20 mouse cellular contexts compared by ENCODE assay signal in genomic region chr19:5607705-5608410, GRCm38 (mm10). TPM values are rescaled to one million over a fixed set of nuclear protein-coding genes. Genes with fewer than 3 reads are reported as not detected.
DNase-seq lines count a peak whose midpoint lies in the region; ATAC-seq lines count a peak whose summit lies in the region.
"Had no signal": no experiment of that assay in that cellular context is flagged by ENCODE, and none has a peak within 500 bp of the region (broad histone marks: within the 10 kb centered on the region; RNA-seq: fewer than 3 reads in every experiment).

No protein-coding gene starts in this region.

- 95% methylated on average over 26 of the region's 26 CpGs for WGBS in forebrain, embryonic 10.5 days
- WGBS in forebrain, embryonic 15.5 days = 94% methylated on average over 26 of the region's 26 CpGs
- 92% methylated on average over 26 of the region's 26 CpGs for WGBS in lung, embryonic 15.5 days
- WGBS in embryonic facial prominence, embryonic 12.5 days = 93% methylated on average over 26 of the region's 26 CpGs
- WGBS in midbrain, embryonic 16.5 days = 93% methylated on average over 26 of the region's 26 CpGs

- 0 out of 2 replicates have a peak overlapping the region, but pooled peaks have one; percentile 99 for H3K27ac ChIP-seq in forebrain, embryonic 10.5 days
- no peak overlapping the region for H3K27ac ChIP-seq in forebrain, embryonic 15.5 days (replicated peaks)
- H3K27ac ChIP-seq in lung, embryonic 15.5 days = no peak overlapping the region
- H3K27ac ChIP-seq in embryonic facial prominence, embryonic 12.5 days = no peak overlapping the region
- no peak overlapping the region for H3K27ac ChIP-seq in midbrain, embryonic 16.5 days (ENCODE audit: low read length)
- H3K27ac ChIP-seq: intestine, embryonic 15.5 days; limb, embryonic 15.5 days; liver, embryonic 15.5 days had no signal

- H3K4me2 ChIP-seq in forebrain, embryonic 15.5 days (replicated peaks) = no peak overlapping the region
- no peak overlapping the region for H3K4me2 ChIP-seq in lung, embryonic 15.5 days
- no peak overlapping the region; the same call in 1 of the 2 replicates for H3K4me2 ChIP-seq in embryonic facial prominence, embryonic 12.5 days (replicated peaks)
- peak overlapping the region; percentile 61; the same call in 1 of the 2 replicates for H3K4me2 ChIP-seq in midbrain, embryonic 16.5 days (ENCODE audit: low read length)

- H3K4me1 ChIP-seq in forebrain, embryonic 10.5 days = peaks cover 43% of the 10 kb centered on the region
- peaks cover 31% of the 10 kb centered on the region for H3K4me1 ChIP-seq in forebrain, embryonic 15.5 days
- peaks cover 33% of the 10 kb centered on the region for H3K4me1 ChIP-seq in lung, embryonic 15.5 days
- peaks cover 30% of the 10 kb centered on the region for H3K4me1 ChIP-seq in embryonic facial prominence, embryonic 12.5 days
- H3K4me1 ChIP-seq in midbrain, embryonic 16.5 days (ENCODE audit: control insufficient read depth, insufficient read depth, low read length) = peaks cover 28% of the 10 kb centered on the region

- H3K27me3 ChIP-seq in forebrain, embryonic 10.5 days (ENCODE audit: poor library complexity, severe bottlenecking) = no peaks in the 10 kb centered on the region
- H3K27me3 ChIP-seq in forebrain, embryonic 15.5 days = no peaks in the 10 kb centered on the region
- H3K27me3 ChIP-seq in lung, embryonic 15.5 days = no peaks in the 10 kb centered on the region
- no peaks in the 10 kb centered on the region for H3K27me3 ChIP-seq in embryonic facial prominence, embryonic 12.5 days
- no peaks in the 10 kb centered on the region for H3K27me3 ChIP-seq in midbrain, embryonic 16.5 days (ENCODE audit: control insufficient read depth, insufficient read depth, low read depth, low read length)
- H3K27me3 ChIP-seq: CH12.LX; intestine, embryonic 15.5 days; limb, embryonic 15.5 days; liver, embryonic 15.5 days had no signal

- peak overlapping the region; percentile 84; the same call in 1 of the 2 replicates for H3K4me3 ChIP-seq in forebrain, embryonic 10.5 days
- H3K4me3 ChIP-seq in forebrain, embryonic 15.5 days = no peak overlapping the region
- no peak overlapping the region for H3K4me3 ChIP-seq in lung, embryonic 15.5 days
- H3K4me3 ChIP-seq in embryonic facial prominence, embryonic 12.5 days = 0 out of 2 replicates have a peak overlapping the region, but pooled peaks have one; percentile 54
- no peak overlapping the region for H3K4me3 ChIP-seq in midbrain, embryonic 16.5 days (ENCODE audit: low read depth, low read length)
- H3K4me3 ChIP-seq: intestine, embryonic 15.5 days had no signal

- intact Hi-C loops in left cerebral cortex, postnatal 14 days (cut with DNase I) = no loop called here

- no peak for DNase-seq in forebrain, embryonic 10.5 days (ENCODE audit: extremely low spot score, low spot score)
- no peak for DNase-seq in lung, adult 18-20 months
- DNase-seq in left cerebral cortex, postnatal 14 days (ENCODE audit: low spot score in 2 of 2) = no peak
- no peak for DNase-seq in urinary bladder, adult 18-20 months (ENCODE audit: low spot score in 2 of 2)
- DNase-seq: cerebellum, adult 8-10 months; heart, adult 18-20 months; heart, postnatal 36 days; lung, postnatal 10 days had no signal

- ATAC-seq in forebrain, embryonic 15.5 days (replicated peaks) = no peak
- no peak for ATAC-seq in lung, embryonic 15.5 days (ENCODE audit: borderline replicate concordance, extremely low read depth, low FRiP score, low TSS enrichment)
- ATAC-seq in embryonic facial prominence, embryonic 12.5 days (ENCODE audit: insufficient number of reproducible peaks, insufficient read depth, low FRiP score, low TSS enrichment) = no peak
- ATAC-seq in midbrain, embryonic 16.5 days = no peak
- ATAC-seq: intestine, embryonic 15.5 days had no signal

- no peak overlapping the region for H3K9ac ChIP-seq in forebrain, embryonic 15.5 days (replicated peaks)
- H3K9ac ChIP-seq in lung, embryonic 15.5 days = 0 out of 2 replicates have a peak overlapping the region, but pooled peaks have one; percentile 3
- no peak overlapping the region for H3K9ac ChIP-seq in embryonic facial prominence, embryonic 12.5 days
- 0 out of 2 replicates have a peak overlapping the region, but pooled peaks have one; percentile 30 for H3K9ac ChIP-seq in midbrain, embryonic 16.5 days (ENCODE audit: low read depth, low read length)
- H3K9ac ChIP-seq: liver, embryonic 15.5 days had no signal

- H3K9me3 ChIP-seq in forebrain, embryonic 10.5 days = no peaks in the 10 kb centered on the region
- H3K9me3 ChIP-seq in forebrain, embryonic 15.5 days = no peaks in the 10 kb centered on the region
- H3K9me3 ChIP-seq in lung, embryonic 15.5 days = no peaks in the 10 kb centered on the region
- no peaks in the 10 kb centered on the region for H3K9me3 ChIP-seq in embryonic facial prominence, embryonic 12.5 days
- H3K9me3 ChIP-seq in midbrain, embryonic 16.5 days (replicated peaks; ENCODE audit: control insufficient read depth, low read length, poor library complexity, severe bottlenecking) = no peaks in the 10 kb centered on the region
- H3K9me3 ChIP-seq: intestine, embryonic 15.5 days; limb, embryonic 15.5 days; liver, embryonic 15.5 days had no signal

- H3K36me3 ChIP-seq in forebrain, embryonic 10.5 days (replicated peaks) = peaks cover 62% of the 10 kb centered on the region
- H3K36me3 ChIP-seq in forebrain, embryonic 15.5 days = peaks cover 54% of the 10 kb centered on the region
- H3K36me3 ChIP-seq in lung, embryonic 15.5 days = peaks cover 60% of the 10 kb centered on the region
- H3K36me3 ChIP-seq in embryonic facial prominence, embryonic 12.5 days = peaks cover 61% of the 10 kb centered on the region
- peaks cover 44% of the 10 kb centered on the region for H3K36me3 ChIP-seq in midbrain, embryonic 16.5 days (ENCODE audit: control insufficient read depth, insufficient read depth, low read length)

RNA-seq across cellular contexts. Expression of gene Kat5, which starts 2.2 kb away (rescaled TPM):
- 64.9 and 67.9 TPM in 2 replicates for polyA plus RNA-seq in forebrain, embryonic 10.5 days (2016; fragmentation: Nextera tagmentation; extraction: Ambion mirVana)
- 75.9 and 76.9 TPM in 2 replicates for polyA plus RNA-seq in forebrain, embryonic 15.5 days (2015; fragmentation: Nextera tagmentation; extraction: Ambion mirVana)
- 51.9 and 54.4 TPM in 2 replicates for polyA plus RNA-seq in lung, embryonic 15.5 days (2015; fragmentation: Nextera tagmentation; extraction: Ambion mirVana)
- polyA plus RNA-seq in embryonic facial prominence, embryonic 12.5 days (2016; fragmentation: Nextera tagmentation; extraction: Ambion mirVana) = 61.3 and 63.7 TPM in 2 replicates
- 82.0 and 83.1 TPM in 2 replicates for polyA plus RNA-seq in midbrain, embryonic 16.5 days (2015; fragmentation: Nextera tagmentation; extraction: Ambion mirVana)
- total RNA-seq in left cerebral cortex, postnatal 14 days (2021) = 10 to 100 TPM; 76.1 to 81.7 TPM

RNA-seq across cellular contexts. Expression of gene Rnaseh2c, which starts 6.2 kb away (rescaled TPM):
- 187 and 200 TPM in 2 replicates for polyA plus RNA-seq in forebrain, embryonic 10.5 days (2016; fragmentation: Nextera tagmentation; extraction: Ambion mirVana)
- polyA plus RNA-seq in forebrain, embryonic 15.5 days (2015; fragmentation: Nextera tagmentation; extraction: Ambion mirVana) = 93.4 and 99.8 TPM in 2 replicates
- 143 and 153 TPM in 2 replicates for polyA plus RNA-seq in lung, embryonic 15.5 days (2015; fragmentation: Nextera tagmentation; extraction: Ambion mirVana)
- polyA plus RNA-seq in embryonic facial prominence, embryonic 12.5 days (2016; fragmentation: Nextera tagmentation; extraction: Ambion mirVana) = 148 and 158 TPM in 2 replicates
- 55.5 and 58.4 TPM in 2 replicates for polyA plus RNA-seq in midbrain, embryonic 16.5 days (2015; fragmentation: Nextera tagmentation; extraction: Ambion mirVana)
- 10 to 100 TPM; 83.1 to 98.5 TPM for total RNA-seq in left cerebral cortex, postnatal 14 days (2021)

RNA-seq across cellular contexts. Expression of gene Rela, which starts 29.4 kb away (rescaled TPM):
- polyA plus RNA-seq in forebrain, embryonic 10.5 days (2016; fragmentation: Nextera tagmentation; extraction: Ambion mirVana) = 30.3 and 31.2 TPM in 2 replicates
- 34.7 and 38.3 TPM in 2 replicates for polyA plus RNA-seq in forebrain, embryonic 15.5 days (2015; fragmentation: Nextera tagmentation; extraction: Ambion mirVana)
- polyA plus RNA-seq in lung, embryonic 15.5 days (2015; fragmentation: Nextera tagmentation; extraction: Ambion mirVana) = 52.7 and 53.8 TPM in 2 replicates
- polyA plus RNA-seq in embryonic facial prominence, embryonic 12.5 days (2016; fragmentation: Nextera tagmentation; extraction: Ambion mirVana) = 46.5 and 49.3 TPM in 2 replicates
- 30.6 and 37.7 TPM in 2 replicates for polyA plus RNA-seq in midbrain, embryonic 16.5 days (2015; fragmentation: Nextera tagmentation; extraction: Ambion mirVana)
- 10 to 100 TPM; 22.0 to 23.9 TPM for total RNA-seq in left cerebral cortex, postnatal 14 days (2021)

RNA-seq across cellular contexts. Expression of gene Ap5b1, which starts 40.0 kb away (rescaled TPM):
- 2.0 TPM in 2 replicates for polyA plus RNA-seq in forebrain, embryonic 10.5 days (2016; fragmentation: Nextera tagmentation; extraction: Ambion mirVana)
- polyA plus RNA-seq in forebrain, embryonic 15.5 days (2015; fragmentation: Nextera tagmentation; extraction: Ambion mirVana) = 2.2 and 2.3 TPM in 2 replicates
- polyA plus RNA-seq in lung, embryonic 15.5 days (2015; fragmentation: Nextera tagmentation; extraction: Ambion mirVana) = 5.7 and 5.9 TPM in 2 replicates
- polyA plus RNA-seq in embryonic facial prominence, embryonic 12.5 days (2016; fragmentation: Nextera tagmentation; extraction: Ambion mirVana) = 2.8 and 3.2 TPM in 2 replicates
- polyA plus RNA-seq in midbrain, embryonic 16.5 days (2015; fragmentation: Nextera tagmentation; extraction: Ambion mirVana) = 1.9 and 2.3 TPM in 2 replicates
- 1 to 10 TPM; 7.4 to 8.2 TPM for total RNA-seq in left cerebral cortex, postnatal 14 days (2021)

RNA-seq across cellular contexts. Expression of gene Ovol1, which starts 47.4 kb away (rescaled TPM):
- polyA plus RNA-seq in forebrain, embryonic 10.5 days (2016; fragmentation: Nextera tagmentation; extraction: Ambion mirVana) = 0.37 and 0.52 TPM in 2 replicates
- polyA plus RNA-seq in forebrain, embryonic 15.5 days (2015; fragmentation: Nextera tagmentation; extraction: Ambion mirVana) = not detected in 2 replicates
- 2.1 and 2.2 TPM in 2 replicates for polyA plus RNA-seq in lung, embryonic 15.5 days (2015; fragmentation: Nextera tagmentation; extraction: Ambion mirVana)
- polyA plus RNA-seq in embryonic facial prominence, embryonic 12.5 days (2016; fragmentation: Nextera tagmentation; extraction: Ambion mirVana) = 1.3 and 1.6 TPM in 2 replicates
- polyA plus RNA-seq in midbrain, embryonic 16.5 days (2015; fragmentation: Nextera tagmentation; extraction: Ambion mirVana) = 0.11 TPM in 1 of 2 replicates, not detected in the other
- not detected for total RNA-seq in left cerebral cortex, postnatal 14 days (2021)
- total RNA-seq: CH12.LX; gastrocnemius, adult 8-10 months; heart, adult 18-20 months; heart, postnatal 36 days; layer of hippocampus, postnatal 10 days; megakaryocyte progenitor cell, adult 5-6 weeks had no signal
- polyA plus RNA-seq: heart, embryonic 14.5 days; liver, embryonic 15.5 days had no signal

Comparison
In these comparisons a context has a peak if more than half of its experiments do, and no peak if none do; other contexts are left out.
1. H3K4me3 ChIP-seq: peak in forebrain, embryonic 10.5 days (single experiment) and embryonic facial prominence, embryonic 12.5 days (single experiment); none in forebrain, embryonic 15.5 days (single experiment), lung, embryonic 15.5 days (single experiment) and midbrain, embryonic 16.5 days (single experiment).
2. H3K9ac ChIP-seq: peak in lung, embryonic 15.5 days (single experiment) and midbrain, embryonic 16.5 days (single experiment); none in forebrain, embryonic 15.5 days (single experiment) and embryonic facial prominence, embryonic 12.5 days (single experiment).